Mouse (Mus musculus) CH12.LX (cell line): ENCODE measurements around the gene Cradd. TPM values are rescaled to one million over a fixed set of nuclear protein-coding genes. Genes with fewer than 3 reads are reported as not detected.

ENCODE experiments used
- DNase-seq: peaks from one replicate; pipeline ENCODE4 v3.0.0-alpha.2; 2013; ENCODE audit errors: extremely low read depth
- H3K27ac ChIP-seq: 2 replicates; pipeline ENCODE4 v1.5.1; 2012; ENCODE audit warnings: low read depth, mild to moderate bottlenecking, control low read depth, moderate library complexity; ENCODE audit not compliant: insufficient read depth
- H3K27me3 ChIP-seq: replicated peaks from 2 replicates; pipeline ENCODE3; 2012; ENCODE audit warnings: inconsistent platforms
- H3K36me3 ChIP-seq, 2 experiments: replicated peaks in 1 of 2; 2 replicates each; pipeline versions ENCODE3 to v1.6.1; 2012; ENCODE audit warnings: inconsistent platforms in 1 of 2, low read length in 1 of 2, mild to moderate bottlenecking in 1 of 2, mixed read lengths in 1 of 2, moderate library complexity in 1 of 2; ENCODE audit not compliant: control insufficient read depth in 1 of 2, insufficient read depth in 1 of 2
- H3K4me1 ChIP-seq, 2 experiments: 2 replicates each; pipeline ENCODE4 v1.6.1; 2012; ENCODE audit warnings: inconsistent platforms in 1 of 2, moderate library complexity in 1 of 2; ENCODE audit not compliant: insufficient read depth in 2 of 2, control insufficient read depth in 1 of 2
- H3K4me2 ChIP-seq: 2 replicates; pipeline ENCODE4 v1.6.1; 2012; ENCODE audit warnings: low read depth, mild to moderate bottlenecking, control low read depth; ENCODE audit not compliant: poor library complexity, insufficient read depth, severe bottlenecking
- H3K4me3 ChIP-seq, 3 experiments: fragments of 150-350 bp in 1 of 3; sonication (generic) in 1 of 3; replicated peaks in 1 of 3; 2 replicates each; pipeline versions ENCODE3 to v1.5.1; 2011 to 2012; ENCODE audit warnings: low read depth in 2 of 3, low read length in 2 of 3, mild to moderate bottlenecking in 2 of 3, moderate library complexity in 2 of 3, control low read depth in 1 of 3, improper control_type of control experiment in 1 of 3, inconsistent platforms in 1 of 3, mixed read lengths in 1 of 3; ENCODE audit not compliant: poor library complexity in 1 of 3
- H3K79me2 ChIP-seq: replicated peaks from 2 replicates; pipeline ENCODE4 v1.6.1; 2012; ENCODE audit warnings: mild to moderate bottlenecking, moderate library complexity; ENCODE audit not compliant: control insufficient read depth, poor library complexity, insufficient read depth, severe bottlenecking; ENCODE audit errors: extremely low read depth
- H3K9ac ChIP-seq: 2 replicates; pipeline ENCODE4 v1.6.1; 2012; ENCODE audit warnings: low read depth, mild to moderate bottlenecking, control low read depth, moderate library complexity; ENCODE audit not compliant: insufficient read depth
- H3K9me3 ChIP-seq: replicated peaks from 2 replicates; pipeline ENCODE3; 2012; ENCODE audit warnings: low read length, inconsistent platforms, mixed read lengths
- BHLHE40 ChIP-seq: IDR thresholded peaks from 2 replicates; pipeline ENCODE4 v1.6.1; 2011; ENCODE audit warnings: mild to moderate bottlenecking, low read depth, low read length, improper control_type of control experiment
- CHD1 ChIP-seq: IDR thresholded peaks from 2 replicates; pipeline ENCODE4 v1.6.1; 2012; ENCODE audit warnings: low read depth, low read length, improper control_type of control experiment, inconsistent platforms
- CTCF ChIP-seq, 2 experiments: IDR thresholded peaks in 1 of 2; conservative IDR thresholded peaks in 1 of 2; 2 replicates each; pipeline ENCODE4 v1.5.1; 2011 to 2012; ENCODE audit warnings: low read depth in 2 of 2, low read length in 2 of 2, improper control_type of control experiment in 1 of 2, inconsistent platforms in 1 of 2, mild to moderate bottlenecking in 1 of 2, moderate library complexity in 1 of 2
- E2F4 ChIP-seq: IDR thresholded peaks from 2 replicates; pipeline ENCODE4 v1.6.1; 2011; ENCODE audit warnings: low read depth, low read length, improper control_type of control experiment; ENCODE audit not compliant: insufficient replicate concordance
- ELF1 ChIP-seq: IDR thresholded peaks from 2 replicates; pipeline ENCODE4 v1.6.1; 2014; ENCODE audit warnings: low read depth, mild to moderate bottlenecking, inconsistent platforms, low read length, improper control_type of control experiment
- EP300 ChIP-seq: IDR thresholded peaks from 2 replicates; pipeline ENCODE4 v1.6.1; 2011; ENCODE audit warnings: low read length, improper control_type of control experiment
- GABPA ChIP-seq: IDR thresholded peaks from 2 replicates; pipeline ENCODE4 v1.6.1; 2012; ENCODE audit warnings: low read depth, low read length, improper control_type of control experiment, inconsistent platforms; ENCODE audit not compliant: insufficient replicate concordance
- IRF4 ChIP-seq: IDR thresholded peaks from 2 replicates; pipeline ENCODE4 v1.6.1; 2014; ENCODE audit warnings: low read depth, mild to moderate bottlenecking, inconsistent platforms, low read length, improper control_type of control experiment
- MAX ChIP-seq: IDR thresholded peaks from 2 replicates; pipeline ENCODE4 v1.6.1; 2011; ENCODE audit warnings: low read length, improper control_type of control experiment
- MAZ ChIP-seq: IDR thresholded peaks from 2 replicates; pipeline ENCODE4 v1.6.1; 2012; ENCODE audit warnings: low read depth, mild to moderate bottlenecking, inconsistent platforms, low read length, improper control_type of control experiment, moderate library complexity
- MEF2A ChIP-seq: IDR thresholded peaks from 2 replicates; pipeline ENCODE4 v1.6.1; 2014; ENCODE audit warnings: low read depth, mild to moderate bottlenecking, inconsistent platforms, low read length, improper control_type of control experiment, borderline replicate concordance
- MXI1 ChIP-seq: IDR thresholded peaks from 2 replicates; pipeline ENCODE4 v1.6.1; 2011; ENCODE audit warnings: mild to moderate bottlenecking, low read depth, low read length, improper control_type of control experiment
- MYC ChIP-seq: IDR thresholded peaks from 2 replicates; pipeline ENCODE4 v1.6.1; 2011; ENCODE audit warnings: low read depth, mild to moderate bottlenecking, improper control_type of control experiment, low read length
- NRF1 ChIP-seq: IDR thresholded peaks from 2 replicates; pipeline ENCODE4 v1.6.1; 2014; ENCODE audit warnings: low read depth, mild to moderate bottlenecking, inconsistent platforms, low read length, improper control_type of control experiment, moderate library complexity
- PAX5 ChIP-seq: IDR thresholded peaks from 2 replicates; pipeline ENCODE4 v1.6.1; 2012; ENCODE audit warnings: low read length, inconsistent platforms, mixed read lengths
- POLR2AphosphoS2 ChIP-seq: IDR thresholded peaks from 2 replicates; pipeline ENCODE4 v1.6.1; 2011; ENCODE audit warnings: low read depth, low read length, improper control_type of control experiment
- SIN3A ChIP-seq: IDR thresholded peaks from 2 replicates; pipeline ENCODE4 v1.6.1; 2012; ENCODE audit warnings: low read length, improper control_type of control experiment, inconsistent platforms
- SMC3 ChIP-seq: IDR thresholded peaks from 2 replicates; pipeline ENCODE4 v1.6.1; 2011; ENCODE audit warnings: low read depth, low read length, improper control_type of control experiment
- TCF12 ChIP-seq: IDR thresholded peaks from 2 replicates; pipeline ENCODE4 v1.6.1; 2014; ENCODE audit warnings: low read depth, mild to moderate bottlenecking, inconsistent platforms, low read length, improper control_type of control experiment
- UBTF ChIP-seq: IDR thresholded peaks from 2 replicates; pipeline ENCODE4 v1.6.1; 2012; ENCODE audit warnings: low read depth, mild to moderate bottlenecking, inconsistent platforms, low read length, improper control_type of control experiment, moderate library complexity
- USF1 ChIP-seq: IDR thresholded peaks from 2 replicates; pipeline ENCODE4 v1.6.1; 2014; ENCODE audit warnings: low read depth, mild to moderate bottlenecking, inconsistent platforms, low read length, improper control_type of control experiment
- USF2 ChIP-seq: conservative IDR thresholded peaks from 2 replicates; pipeline ENCODE4 v1.6.1; 2011; ENCODE audit warnings: low read depth, low read length, improper control_type of control experiment
- ZKSCAN1 ChIP-seq: IDR thresholded peaks from 2 replicates; pipeline ENCODE4 v1.6.1; 2012; ENCODE audit warnings: low read depth, inconsistent platforms, low read length, improper control_type of control experiment, borderline replicate concordance
- ZNF384 ChIP-seq: IDR thresholded peaks from 2 replicates; pipeline ENCODE4 v1.6.1; 2012; ENCODE audit warnings: low read depth, low read length, improper control_type of control experiment, inconsistent platforms
- dilution Hi-C: fragments of 300-500 bp; cut with MboI; formaldehyde crosslinking; loops from 2 replicates; pipeline ENCODE4 v1.14.3; 2020; ENCODE audit warnings: low sequenced_read_pairs; ENCODE audit not compliant: extremely low pct_unique_long_range_greater_than_20kb, extremely low pct_ligation_motif_present
- in situ Hi-C: fragments of 300-500 bp; cut with MboI; formaldehyde crosslinking; loops from 3 replicates; pipeline ENCODE4 v1.14.3; 2019; ENCODE audit warnings: low sequenced_read_pairs, low pct_ligation_motif_present, low pct_unique_long_range_greater_than_20kb, mixed read lengths
- polyA plus RNA-seq: library from polyadenylated mRNA; unstranded; fragments of >175 nt; gene quantifications from 2 replicates; pipeline ENCODE4 v1.2.1, GENCODE M21; 2012; ENCODE audit warnings: low read depth; ENCODE audit not compliant: insufficient read length
- total RNA-seq, 2 experiments: library from RNA; depleted of rRNA; stranded (reverse); fragments of 300-350 nt in 1 of 2; fragments of >200 nt in 1 of 2; gene quantifications; 2 replicates each; pipeline ENCODE4 v1.2.3; 2012 to 2014

Cradd gene
- total and polyA plus RNA-seq, 3 experiments = 5.6 to 8.8 (median 5.6) TPM

DNA sequence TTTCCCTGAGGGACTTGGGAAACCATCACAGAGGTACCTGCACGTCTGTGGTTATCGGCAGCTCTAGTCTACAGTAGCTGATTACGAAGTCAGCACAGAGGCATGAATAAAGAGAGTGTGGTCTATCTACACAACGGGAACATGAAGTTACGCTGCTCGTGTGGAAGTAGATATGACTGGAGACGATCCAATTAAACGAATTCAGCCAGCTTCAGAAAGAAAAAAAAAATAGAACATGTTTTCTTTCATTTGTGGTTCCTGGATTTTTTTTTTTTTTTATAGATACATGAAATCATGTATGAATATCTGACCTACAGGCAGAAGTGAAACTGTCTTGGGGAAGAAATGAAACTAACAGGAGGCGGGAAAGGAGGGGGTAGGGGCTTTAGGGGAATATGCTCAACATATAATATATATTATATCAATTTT is 43.7 kb upstream of the Cradd start:
- H3K27ac ChIP-seq = no peak overlapping the region
- H3K4me2 ChIP-seq = peak overlapping the region; percentile 51
- peak; percentile 58 for DNase-seq
- H3K9me3 ChIP-seq = peaks cover 3% of the 10 kb centered on the region
- in situ Hi-C loops = no loop called here
- peaks cover 17 to 38% of the 10 kb centered on the region in 2 experiments for H3K4me1 ChIP-seq
- TF ChIP-seq EP300 (peak; percentile 83), MAZ (0 out of 2 replicates have a peak, but pooled peaks have one; percentile 26), E2F4 (peak; percentile 77; the same call in 1 of the 2 replicates), ZNF384 (peak; percentile 91), PAX5 (no peak), CTCF (conservative IDR thresholded peaks at IDR 0.05 in 1 of 2, IDR thresholded peaks at IDR 0.05 in 1 of 2; ENCODE audit: low read depth in 2 of 2, low read length in 2 of 2) (no peak), IRF4 (peak; percentile 82), BHLHE40 (peak; percentile 33; the same call in 1 of the 2 replicates), TCF12 (no peak), SMC3 (no peak)
- TF ChIP-seq, all 38 proteins: peak for 6
- Histone ChIP-seq H3K4me3 (no peak overlapping the region), H3K27me3 (no peaks in the 10 kb centered on the region), H3K79me2 (no peaks in the 10 kb centered on the region), H3K9ac (0 out of 2 replicates have a peak overlapping the region, but pooled peaks have one; percentile 30), H3K36me3 (no peaks in the 10 kb centered on the region)
- dilution Hi-C loops = no loop called here

DNA sequence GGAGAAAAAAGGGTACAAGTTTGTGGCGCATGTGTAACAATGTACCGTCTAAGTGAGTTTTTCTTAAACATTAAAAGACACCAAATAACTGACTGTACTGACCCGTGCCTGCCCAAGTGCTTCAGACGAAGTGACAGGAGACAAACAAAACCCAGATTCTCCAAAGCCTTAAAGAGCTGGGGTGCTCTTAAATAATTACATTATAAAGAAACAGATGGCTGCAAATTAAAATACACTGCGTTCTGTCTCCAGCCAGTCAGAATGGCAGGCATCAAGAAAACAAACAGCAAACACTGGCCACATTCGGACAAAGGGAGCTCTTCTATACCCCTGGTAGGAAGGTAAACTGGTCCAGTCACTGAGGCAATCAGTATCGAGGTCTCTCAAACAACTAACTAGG is 43.3 kb upstream of the Cradd start:
- Histone ChIP-seq H3K4me1 (peaks cover 12 to 38% of the 10 kb centered on the region in 2 experiments), H3K9me3 (peaks cover 3% of the 10 kb centered on the region), H3K36me3 (no peaks in the 10 kb centered on the region), H3K9ac (0 out of 2 replicates have a peak overlapping the region, but pooled peaks have one; percentile 30), H3K27me3 (no peaks in the 10 kb centered on the region), H3K27ac (no peak overlapping the region), H3K4me3 (no peak overlapping the region), H3K79me2 (no peaks in the 10 kb centered on the region), H3K4me2 (peak overlapping the region; percentile 51)
- in situ Hi-C loops = no loop called here
- DNase-seq = no peak
- TF ChIP-seq IRF4 (no peak), MAZ (no peak), E2F4 (no peak), MYC (no peak), MXI1 (no peak), GABPA (no peak), MEF2A (no peak), ZKSCAN1 (no peak), SIN3A (no peak), MAX (no peak), POLR2AphosphoS2 (no peak), CHD1 (no peak), CTCF (conservative IDR thresholded peaks at IDR 0.05 in 1 of 2, IDR thresholded peaks at IDR 0.05 in 1 of 2; ENCODE audit: low read depth in 2 of 2, low read length in 2 of 2) (no peak), UBTF (no peak), NRF1 (no peak), USF1 (no peak), EP300 (no peak), ELF1 (no peak), USF2 (no peak)
- dilution Hi-C loops = no loop called here
